Mouse (Mus musculus): ENCODE measurements around the gene Olfr311.
"Not testable (repeated sequence)": the region's sequence is repeated elsewhere in the genome, so short reads cannot be mapped to it uniquely, and the experiment has no call there.

The Olfr311 gene

GRCm38 (mm10) chr11:58838951-58839350 lies at the start of gene Olfr311:
TSS of gene Olfr311 (plus strand) at chr11:58839251.
- DNase-seq = not testable (repeated sequence)

- no peak for DNase-seq
These were observed 49.5 kb upstream of the Olfr311 start for GRCm38 (mm10) chr11:58789532-58789931.

GRCm38 (mm10) chr11:58790053-58790452 lies 49.0 kb upstream of the Olfr311 start:
- DNase-seq = no peak

- no peak for DNase-seq
These were observed 48.4 kb upstream of the Olfr311 start for GRCm38 (mm10) chr11:58790646-58791045.

- DNase-seq = no peak
These were observed 43.2 kb upstream of the Olfr311 start for GRCm38 (mm10) chr11:58795856-58796255.

GRCm38 (mm10) chr11:58796850-58797249 lies 42.2 kb upstream of the Olfr311 start:
- DNase-seq = no peak

GRCm38 (mm10) chr11:58799747-58800146 lies 39.3 kb upstream of the Olfr311 start:
- no peak for DNase-seq

GRCm38 (mm10) chr11:58801558-58802228 lies 37.4 kb upstream of the Olfr311 start, which contains the start of gene Fam183b:
TSS of gene Fam183b (minus strand) at chr11:58801960.
- DNase-seq = no peak

GRCm38 (mm10) chr11:58803871-58804270 lies 35.2 kb upstream of the Olfr311 start:
- no peak for DNase-seq

GRCm38 (mm10) chr11:58804393-58804792 lies 34.7 kb upstream of the Olfr311 start:
- no peak for DNase-seq

- no peak for DNase-seq
These were observed 27.1 kb upstream of the Olfr311 start for GRCm38 (mm10) chr11:58812001-58812400.

- not testable (repeated sequence) for DNase-seq
These were observed 24.4 kb upstream of the Olfr311 start, which contains the start of gene Olfr313 for GRCm38 (mm10) chr11:58814700-58815099. TSS of gene Olfr313 (plus strand) at chr11:58815000.

GRCm38 (mm10) chr11:58815676-58816075 lies 23.4 kb upstream of the Olfr311 start:
- DNase-seq = no peak

- not testable (repeated sequence) for DNase-seq
These were observed 10.1 kb upstream of the Olfr311 start, which contains the start of gene Olfr312 for GRCm38 (mm10) chr11:58828937-58829336. TSS of gene Olfr312 (plus strand) at chr11:58829237.

GRCm38 (mm10) chr11:58829764-58830163 lies 9.3 kb upstream of the Olfr311 start:
- DNase-seq = no peak

- DNase-seq = not testable (repeated sequence)
These were observed 6.5 kb upstream of the Olfr311 start for GRCm38 (mm10) chr11:58832541-58832940.

- peak; percentile 61 to 68 for DNase-seq
These were observed 7.9 kb downstream of the Olfr311 start, which contains the start of gene Gm12258 for GRCm38 (mm10) chr11:58846919-58847461. TSS of gene Gm12258 (plus strand) at chr11:58847158.

- no peak for DNase-seq
These were observed 8.6 kb downstream of the Olfr311 start for GRCm38 (mm10) chr11:58847636-58848035.

- no peak for DNase-seq
These were observed 10.7 kb downstream of the Olfr311 start for GRCm38 (mm10) chr11:58849731-58850130.

GRCm38 (mm10) chr11:58860744-58861143 lies 21.7 kb downstream of the Olfr311 start:
- DNase-seq = no peak

GRCm38 (mm10) chr11:58867039-58867953 lies 28.2 kb downstream of the Olfr311 start, which contains the start of gene 2810021J22Rik:
TSS of gene 2810021J22Rik (plus strand) at chr11:58867216.
- DNase-seq = peak; percentile 66 to 72

- DNase-seq = no peak
These were observed 28.9 kb downstream of the Olfr311 start for GRCm38 (mm10) chr11:58867954-58868330.

GRCm38 (mm10) chr11:58870961-58871360 lies 31.9 kb downstream of the Olfr311 start:
- no peak for DNase-seq

Measured in spleen, adult 18-20 months (tissue).